Mouse (Mus musculus): ENCODE data around the gene Spindoc. TPM values are rescaled to one million over a fixed set of nuclear protein-coding genes. Genes with fewer than 3 reads are reported as not detected.

Spindoc gene
- polyA plus RNA-seq, 1 experiment from 2014 or later, result 22.6 TPM

DNA sequence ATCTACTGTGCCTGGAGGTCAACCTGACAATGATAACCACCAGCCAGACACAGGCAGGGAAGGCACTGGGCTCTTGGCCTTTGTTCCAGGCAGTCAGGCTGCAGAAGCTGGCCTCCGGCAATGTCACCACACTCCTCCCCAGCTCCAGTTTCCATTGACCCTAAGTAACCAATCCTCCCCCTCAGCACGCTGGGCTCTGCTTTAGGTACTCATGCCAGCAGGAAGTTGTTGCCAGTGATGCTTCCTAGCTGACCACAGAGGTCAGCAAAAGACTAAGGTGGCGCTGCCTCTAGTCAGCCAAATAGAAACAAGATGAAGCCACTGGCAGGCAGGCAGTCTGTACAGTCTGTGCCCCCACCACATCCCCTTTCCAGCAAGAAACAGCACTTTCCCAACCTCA, 75.8 kb downstream of the Spindoc start:
- ATAC-seq (ENCODE audit: low read depth), result no peak

DNA sequence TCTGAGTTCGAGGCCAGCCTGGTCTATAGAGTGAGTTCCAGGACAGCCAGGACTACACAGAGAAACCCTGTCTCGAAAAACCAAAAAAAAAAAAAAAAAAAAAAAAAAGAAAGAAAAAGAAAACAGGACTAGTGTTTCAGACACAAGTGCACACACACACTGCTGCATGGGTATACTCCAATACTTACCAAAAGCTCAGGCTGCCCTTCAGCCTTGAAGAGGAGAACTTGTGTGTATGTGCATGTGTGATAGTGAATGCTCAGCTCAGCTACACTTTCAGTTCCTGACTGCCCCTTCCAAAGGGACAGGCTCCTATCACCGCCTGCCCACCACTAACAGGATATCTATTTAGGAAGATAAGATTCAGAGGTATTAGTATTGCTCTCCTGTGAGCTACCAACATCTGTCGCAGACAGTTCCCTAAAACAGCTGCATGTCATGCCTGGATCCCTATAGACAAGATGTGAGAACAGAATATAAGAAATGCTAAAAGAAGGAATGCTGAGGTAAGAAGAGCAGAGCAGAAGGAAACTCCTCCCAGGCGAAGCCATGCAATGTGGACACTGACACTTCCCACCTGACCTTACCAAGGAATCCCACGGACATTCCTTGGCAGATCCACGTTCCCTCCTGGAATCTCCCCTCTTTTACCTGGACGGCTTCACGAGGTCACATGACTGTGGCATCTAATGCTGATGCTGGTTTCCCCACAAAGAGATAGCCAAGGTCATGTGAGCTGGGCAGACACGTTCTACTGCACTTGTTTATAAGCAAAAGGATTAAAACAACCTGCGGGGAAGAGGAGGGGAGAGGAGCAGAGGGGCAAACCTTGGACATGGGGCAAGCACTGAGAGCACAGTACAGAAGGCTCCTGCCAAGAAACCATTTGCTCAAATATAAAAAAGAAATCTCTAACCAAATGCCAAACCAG, 77.1 kb downstream of the Spindoc start:
- ATAC-seq (ENCODE audit: low read depth), result no peak
- H3K27me3 ChIP-seq (ENCODE audit: control insufficient read depth, insufficient read depth, low read length), result no peaks in the 10 kb centered on the region
- 91% methylated on average over 10 of the region's 11 CpGs for WGBS
- peaks cover 26% of the 10 kb centered on the region for H3K4me1 ChIP-seq (ENCODE audit: control insufficient read depth, insufficient read depth, low read length)
- no peak overlapping the region for H3K27ac ChIP-seq (ENCODE audit: low read depth, low read length)
- no peak overlapping the region for H3K4me3 ChIP-seq (ENCODE audit: low read depth, low read length)
- H3K4me2 ChIP-seq (ENCODE audit: low read depth, low read length), result no peak overlapping the region
- H3K9me3 ChIP-seq (ENCODE audit: control insufficient read depth, low read length), result no peaks in the 10 kb centered on the region
- no peaks in the 10 kb centered on the region for H3K36me3 ChIP-seq (ENCODE audit: control insufficient read depth, insufficient read depth, low read length)
- no peak overlapping the region for H3K9ac ChIP-seq (replicated peaks; ENCODE audit: low read depth, low read length)

More for the DNA sequence above, 75.8 kb downstream of the Spindoc start:
- no peaks in the 10 kb centered on the region for H3K27me3 ChIP-seq (ENCODE audit: control insufficient read depth, insufficient read depth, low read length)
- no peaks in the 10 kb centered on the region for H3K9me3 ChIP-seq (ENCODE audit: control insufficient read depth, low read length)
- 70% methylated on average over 3 of the region's 3 CpGs for WGBS
- H3K4me1 ChIP-seq (ENCODE audit: control insufficient read depth, insufficient read depth, low read length), result peaks cover 31% of the 10 kb centered on the region
- H3K27ac ChIP-seq (ENCODE audit: low read depth, low read length), result no peak overlapping the region
- H3K4me3 ChIP-seq (ENCODE audit: low read depth, low read length), result no peak overlapping the region
- H3K4me2 ChIP-seq (ENCODE audit: low read depth, low read length), result no peak overlapping the region
- H3K9ac ChIP-seq (replicated peaks; ENCODE audit: low read depth, low read length), result no peak overlapping the region; the same call in 1 of the 2 replicates
- H3K36me3 ChIP-seq (ENCODE audit: control insufficient read depth, insufficient read depth, low read length), result no peaks in the 10 kb centered on the region

GRCm38 (mm10) chr19:7304801-7305200, 78.0 kb downstream of the Spindoc start:
- no peaks in the 10 kb centered on the region for H3K27me3 ChIP-seq (ENCODE audit: control insufficient read depth, insufficient read depth, low read length)
- 86% methylated on average over 2 of the region's 2 CpGs for WGBS
- H3K9ac ChIP-seq (replicated peaks; ENCODE audit: low read depth, low read length), result no peak overlapping the region
- H3K9me3 ChIP-seq (ENCODE audit: control insufficient read depth, low read length), result no peaks in the 10 kb centered on the region
- peaks cover 24% of the 10 kb centered on the region for H3K4me1 ChIP-seq (ENCODE audit: control insufficient read depth, insufficient read depth, low read length)
- no peak overlapping the region for H3K4me2 ChIP-seq (ENCODE audit: low read depth, low read length)
- H3K36me3 ChIP-seq (ENCODE audit: control insufficient read depth, insufficient read depth, low read length), result no peaks in the 10 kb centered on the region
- no peak overlapping the region for H3K27ac ChIP-seq (ENCODE audit: low read depth, low read length)
- ATAC-seq (ENCODE audit: low read depth), result no peak
- no peak overlapping the region for H3K4me3 ChIP-seq (ENCODE audit: low read depth, low read length)

Small RNAs within 50 kb of the gene (microRNA-seq; reads per million reads assigned to microRNA genes)
- gene Mir6991, result 1.7 reads per million

Other genes with a start within 250 kb of the Spindoc start
- 240 and 255 TPM in 2 replicates for gene Otub1, start 176.7 kb downstream of the Spindoc start, polyA plus RNA-seq (2014; fragmentation: Nextera tagmentation; extraction: Ambion mirVana)
- gene Cox8a, start 165.4 kb downstream of the Spindoc start, polyA plus RNA-seq (2014; fragmentation: Nextera tagmentation; extraction: Ambion mirVana), result 1,130 and 1,330 TPM in 2 replicates
- gene Naa40, start 141.8 kb downstream of the Spindoc start, polyA plus RNA-seq (2014; fragmentation: Nextera tagmentation; extraction: Ambion mirVana), result 68.7 and 71.3 TPM in 2 replicates
- 8.4 and 10.8 TPM in 2 replicates for gene Rcor2, start 115.7 kb downstream of the Spindoc start, polyA plus RNA-seq (2014; fragmentation: Nextera tagmentation; extraction: Ambion mirVana)
- gene Mark2, start 41.1 kb downstream of the Spindoc start, polyA plus RNA-seq (2014; fragmentation: Nextera tagmentation; extraction: Ambion mirVana), result 44.3 and 62.7 TPM in 2 replicates
- 17.0 and 17.2 TPM in 2 replicates for gene 2700081O15Rik, start 34.6 kb upstream of the Spindoc start, polyA plus RNA-seq (2014; fragmentation: Nextera tagmentation; extraction: Ambion mirVana)
- gene Rtn3, start 100.3 kb upstream of the Spindoc start, polyA plus RNA-seq (2014; fragmentation: Nextera tagmentation; extraction: Ambion mirVana), result 482 and 576 TPM in 2 replicates
- 7.4 and 8.1 TPM in 2 replicates for gene Atl3, start 111.0 kb upstream of the Spindoc start, polyA plus RNA-seq (2014; fragmentation: Nextera tagmentation; extraction: Ambion mirVana)
- 2.4 and 4.1 TPM in 2 replicates for gene Pla2g16, start 174.5 kb upstream of the Spindoc start, polyA plus RNA-seq (2014; fragmentation: Nextera tagmentation; extraction: Ambion mirVana)
- gene Lgals12, start 224.2 kb upstream of the Spindoc start, polyA plus RNA-seq (2014; fragmentation: Nextera tagmentation; extraction: Ambion mirVana), result 0.16 and 0.17 TPM in 2 replicates
- gene Hrasls5, start 229.5 kb upstream of the Spindoc start, polyA plus RNA-seq (2014; fragmentation: Nextera tagmentation; extraction: Ambion mirVana), result not detected in 2 replicates